Mouse (Mus musculus): ENCODE measurements around the gene Mov10l1. TPM values are rescaled to one million over a fixed set of nuclear protein-coding genes. Genes with fewer than 3 reads are reported as not detected.

The Mov10l1 gene
- total RNA-seq, 4 experiments from 2014 or later, result not detected

Other genes with a start within 250 kb of the Mov10l1 start
- gene Brd1, start 248.7 kb upstream of the Mov10l1 start, total RNA-seq (2022), result 10 to 100 TPM; 49.0 to 55.6 (median 53.4) TPM
- 10 to 100 TPM in 3 of 4 experiments, 1 to 10 TPM in 1; 8.5 to 11.5 (median 10.9) TPM for gene Zbed4, start 231.2 kb upstream of the Mov10l1 start, total RNA-seq (2022)
- 10 to 100 TPM; 13.4 to 14.3 (median 14.2) TPM for gene Alg12, start 163.6 kb upstream of the Mov10l1 start, total RNA-seq (2022)
- 10 to 100 TPM; 16.4 to 22.3 (median 17.2) TPM for gene Creld2, start 163.3 kb upstream of the Mov10l1 start, total RNA-seq (2022)
- gene Pim3, start 120.7 kb upstream of the Mov10l1 start, total RNA-seq (2022), result 10 to 100 TPM; 36.8 to 55.1 (median 43.8) TPM
- 1 to 10 TPM; 1.5 to 1.8 (median 1.8) TPM for gene Ttll8, start 28.5 kb upstream of the Mov10l1 start, total RNA-seq (2022)
- 100 to 1,000 TPM; 112 to 127 (median 115) TPM for gene Mlc1, start 3.9 kb upstream of the Mov10l1 start, total RNA-seq (2022)
- 100 to 1,000 TPM; 108 to 121 (median 111) TPM for gene Panx2, start 76.8 kb downstream of the Mov10l1 start, total RNA-seq (2022)
- gene Trabd, start 92.2 kb downstream of the Mov10l1 start, total RNA-seq (2022), result 10 to 100 TPM; 17.3 to 21.8 (median 18.0) TPM
- gene Selenoo, start 106.2 kb downstream of the Mov10l1 start, total RNA-seq (2022), result 10 to 100 TPM; 22.7 to 27.6 (median 24.7) TPM
- gene Tubgcp6, start 140.2 kb downstream of the Mov10l1 start, total RNA-seq (2022), result 10 to 100 TPM; 27.2 to 30.8 (median 28.6) TPM
- 10 to 100 TPM; 12.5 to 17.1 (median 14.2) TPM for gene Hdac10, start 145.8 kb downstream of the Mov10l1 start, total RNA-seq (2022)
- gene Mapk12, start 157.8 kb downstream of the Mov10l1 start, total RNA-seq (2022), result 10 to 100 TPM in 2 of 4 experiments, 1 to 10 TPM in 2; 9.5 to 10.6 (median 10.1) TPM
- 10 to 100 TPM; 35.8 to 40.9 (median 39.4) TPM for gene Mapk11, start 166.7 kb downstream of the Mov10l1 start, total RNA-seq (2022)
- 10 to 100 TPM; 42.6 to 60.9 (median 54.8) TPM for gene Plxnb2, start 197.9 kb downstream of the Mov10l1 start, total RNA-seq (2022)
- 10 to 100 TPM; 46.2 to 59.3 (median 50.7) TPM for gene Dennd6b, start 213.6 kb downstream of the Mov10l1 start, total RNA-seq (2022)
- gene Ppp6r2, start 228.6 kb downstream of the Mov10l1 start, total RNA-seq (2022), result 100 to 1,000 TPM; 150 to 165 (median 161) TPM

Measured in left cerebral cortex, adult 8-10 months (tissue).